In genomic region chr13:58589517-58589858, GRCm38 (mm10) we compare ENCODE assay signal across 9 mouse cellular contexts. TPM values are rescaled to one million over a fixed set of nuclear protein-coding genes. Genes with fewer than 3 reads are reported as not detected.
DNase-seq lines count a peak whose midpoint lies in the region; ATAC-seq and TF ChIP-seq lines count a peak whose summit lies in the region.
"Had no signal": no experiment of that assay in that cellular context is flagged by ENCODE, and none has a peak within 500 bp of the region (broad histone marks: within the 10 kb centered on the region; RNA-seq: fewer than 3 reads in every experiment).

No protein-coding gene starts in this region.

- ATAC-seq in forebrain, embryonic 16.5 days = peak; percentile 82
- peak; percentile 59; the same call in 1 of the 2 replicates for ATAC-seq in lung, embryonic 14.5 days (ENCODE audit: insufficient read depth)

- peak; percentile 49 for DNase-seq in c-Kit-positive CD71-positive TER-119-positive erythroid progenitor cells, embryonic 14.5 days (ENCODE audit: low spot score)
- peak; percentile 68 to 77 for DNase-seq in heart, postnatal 36 days
- DNase-seq in layer of hippocampus, adult 8-10 months (ENCODE audit: low spot score in 2 of 2) = peak; percentile 58 to 86
- DNase-seq in lung, embryonic 14.5 days = peak; percentile 92
- peak; percentile 67 for DNase-seq in ovary, postnatal 36 days (ENCODE audit: low spot score)
- peak; percentile 72 for DNase-seq in thymus, postnatal 14 days

- no peak for TF ChIP-seq POLR2A in ES-Bruce4 (IDR thresholded peaks at IDR 0.05; ENCODE audit: insufficient read depth, low read length)

- no peak overlapping the region for H3K27ac ChIP-seq in ES-Bruce4 (ENCODE audit: insufficient read depth, low read length)
- H3K27ac ChIP-seq in forebrain, embryonic 16.5 days (ENCODE audit: low read length) = no peak overlapping the region
- H3K27ac ChIP-seq in lung, embryonic 14.5 days (ENCODE audit: low read depth) = no peak overlapping the region
- H3K27ac ChIP-seq: macrophage had no signal

- no peaks in the 10 kb centered on the region for H3K27me3 ChIP-seq in ES-Bruce4 (ENCODE audit: control insufficient read depth, insufficient read depth, low read length, poor library complexity, severe bottlenecking)
- H3K27me3 ChIP-seq in forebrain, embryonic 16.5 days (replicated peaks; ENCODE audit: control insufficient read depth, insufficient read depth, low read length) = no peaks in the 10 kb centered on the region
- no peaks in the 10 kb centered on the region for H3K27me3 ChIP-seq in lung, embryonic 14.5 days (ENCODE audit: insufficient read depth, low read length)

- H3K9me3 ChIP-seq in ES-Bruce4 (replicated peaks; ENCODE audit: control insufficient read depth, insufficient read depth, low read length, poor library complexity, severe bottlenecking) = no peaks in the 10 kb centered on the region
- H3K9me3 ChIP-seq in forebrain, embryonic 16.5 days (ENCODE audit: control insufficient read depth, low read length) = no peaks in the 10 kb centered on the region
- H3K9me3 ChIP-seq in lung, embryonic 14.5 days (ENCODE audit: low read depth, low read length) = no peaks in the 10 kb centered on the region

- no peak for TF ChIP-seq EP300 in ES-Bruce4 (IDR thresholded peaks at IDR 0.05; ENCODE audit: insufficient read depth, low read depth, low read length)

- no peak overlapping the region for H3K9ac ChIP-seq in ES-Bruce4 (ENCODE audit: low read depth, poor library complexity, severe bottlenecking)
- H3K9ac ChIP-seq in forebrain, embryonic 16.5 days (replicated peaks; ENCODE audit: low read depth, low read length) = no peak overlapping the region
- peak overlapping the region; percentile 33; the same call in 1 of the 2 replicates for H3K9ac ChIP-seq in lung, embryonic 14.5 days

- WGBS in forebrain, embryonic 16.5 days = 1% methylated on average over 9 of the region's 9 CpGs
- WGBS in lung, embryonic 14.5 days = 2% methylated on average over 9 of the region's 9 CpGs

- TF ChIP-seq CTCF in ES-Bruce4 (IDR thresholded peaks at IDR 0.05; ENCODE audit: low read depth, low read length) = peak; percentile 63
- TF ChIP-seq CTCF in lung, embryonic 14.5 days (IDR thresholded peaks at IDR 0.05; ENCODE audit: low read depth) = peak; percentile 86

- intact Hi-C loops in heart, postnatal 36 days (cut with DNase I) = loop anchor here (1.0 to 10.0 kb wide), 2 partner anchors 301 to 405 kb away; no protein-coding TSS in a partner anchor

- H3K4me3 ChIP-seq in ES-Bruce4 (ENCODE audit: low read depth, low read length) = no peak overlapping the region
- 0 out of 2 replicates have a peak overlapping the region, but pooled peaks have one; percentile 15 for H3K4me3 ChIP-seq in forebrain, embryonic 16.5 days (replicated peaks; ENCODE audit: low read length)
- H3K4me3 ChIP-seq in lung, embryonic 14.5 days (ENCODE audit: low read depth, low read length) = no peak overlapping the region

- H3K36me3 ChIP-seq in ES-Bruce4 (ENCODE audit: control insufficient read depth, insufficient read depth, low read length, poor library complexity, severe bottlenecking) = no peaks in the 10 kb centered on the region
- no peaks in the 10 kb centered on the region for H3K36me3 ChIP-seq in forebrain, embryonic 16.5 days (ENCODE audit: control insufficient read depth, insufficient read depth)
- H3K36me3 ChIP-seq in lung, embryonic 14.5 days (ENCODE audit: insufficient read depth) = no peaks in the 10 kb centered on the region

- peak overlapping the region; percentile 32 for H3K4me2 ChIP-seq in forebrain, embryonic 16.5 days (ENCODE audit: low read length)
- peak overlapping the region; percentile 54 for H3K4me2 ChIP-seq in lung, embryonic 14.5 days

- H3K4me1 ChIP-seq in ES-Bruce4 (ENCODE audit: control insufficient read depth, insufficient read depth, low read length) = peaks cover 4% of the 10 kb centered on the region
- peaks cover 15% of the 10 kb centered on the region for H3K4me1 ChIP-seq in forebrain, embryonic 16.5 days (replicated peaks; ENCODE audit: control insufficient read depth, insufficient read depth, low read length)
- H3K4me1 ChIP-seq in lung, embryonic 14.5 days (ENCODE audit: insufficient read depth) = no peaks in the 10 kb centered on the region; the same call in 1 of the 2 replicates

RNA-seq across cellular contexts. Expression of gene Slc28a3, which starts 21.2 kb away (rescaled TPM):
- 0.31 and 0.75 TPM in 2 replicates for polyA plus RNA-seq in ES-Bruce4 (2011; ENCODE audit: insufficient read depth, insufficient read length, low read depth, missing spikeins)
- polyA plus RNA-seq in forebrain, embryonic 16.5 days (2015; fragmentation: Nextera tagmentation; extraction: Ambion mirVana) = not detected in 2 replicates
- total RNA-seq in heart, postnatal 36 days (2021) = not detected
- under 1 TPM in 3 of 4 experiments, not detected in 1; 0.11 to 0.85 (median 0.37) TPM for total RNA-seq in layer of hippocampus, adult 8-10 months (2022)
- polyA plus RNA-seq in lung, embryonic 14.5 days (2014; fragmentation: Nextera tagmentation; extraction: Ambion mirVana) = 0.08 TPM in 1 of 2 replicates, not detected in the other
- polyA plus RNA-seq: macrophage had no signal
